Mouse (Mus musculus): Measurements from ENCODE around the gene Pex11b. TPM values are rescaled to one million over a fixed set of nuclear protein-coding genes. Genes with fewer than 3 reads are reported as not detected.

Pex11b gene
- polyA plus RNA-seq, 1 experiment from 2014 or later: 44.6 TPM

DNA sequence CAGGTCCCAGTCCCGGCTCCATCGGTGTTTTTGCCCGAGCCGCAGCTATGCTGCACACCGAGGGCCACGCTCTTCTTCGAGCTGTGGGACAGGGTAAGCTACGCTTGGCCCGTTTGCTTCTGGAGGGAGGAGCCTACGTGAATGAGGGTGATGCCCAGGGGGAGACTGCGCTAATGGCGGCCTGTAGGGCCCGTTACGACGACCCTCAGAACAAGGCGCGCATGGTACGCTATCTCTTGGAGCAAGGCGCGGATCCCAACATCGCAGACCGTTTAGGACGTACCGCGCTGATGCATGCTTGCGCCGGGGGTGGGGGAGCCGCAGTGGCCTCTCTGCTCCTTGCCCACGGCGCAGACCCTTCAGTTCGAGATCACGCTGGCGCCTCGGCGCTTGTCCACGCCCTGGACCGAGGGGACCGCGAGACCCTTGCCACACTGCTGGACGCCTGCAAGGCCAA is 37.7 kb upstream of the Pex11b start:
- peak overlapping the region; percentile 76 for H3K9ac ChIP-seq (ENCODE audit: low read length)
- no peak for ATAC-seq (ENCODE audit: insufficient read depth, low FRiP score)
- no peaks in the 10 kb centered on the region for H3K9me3 ChIP-seq (replicated peaks; ENCODE audit: control insufficient read depth, low read length)

DNA sequence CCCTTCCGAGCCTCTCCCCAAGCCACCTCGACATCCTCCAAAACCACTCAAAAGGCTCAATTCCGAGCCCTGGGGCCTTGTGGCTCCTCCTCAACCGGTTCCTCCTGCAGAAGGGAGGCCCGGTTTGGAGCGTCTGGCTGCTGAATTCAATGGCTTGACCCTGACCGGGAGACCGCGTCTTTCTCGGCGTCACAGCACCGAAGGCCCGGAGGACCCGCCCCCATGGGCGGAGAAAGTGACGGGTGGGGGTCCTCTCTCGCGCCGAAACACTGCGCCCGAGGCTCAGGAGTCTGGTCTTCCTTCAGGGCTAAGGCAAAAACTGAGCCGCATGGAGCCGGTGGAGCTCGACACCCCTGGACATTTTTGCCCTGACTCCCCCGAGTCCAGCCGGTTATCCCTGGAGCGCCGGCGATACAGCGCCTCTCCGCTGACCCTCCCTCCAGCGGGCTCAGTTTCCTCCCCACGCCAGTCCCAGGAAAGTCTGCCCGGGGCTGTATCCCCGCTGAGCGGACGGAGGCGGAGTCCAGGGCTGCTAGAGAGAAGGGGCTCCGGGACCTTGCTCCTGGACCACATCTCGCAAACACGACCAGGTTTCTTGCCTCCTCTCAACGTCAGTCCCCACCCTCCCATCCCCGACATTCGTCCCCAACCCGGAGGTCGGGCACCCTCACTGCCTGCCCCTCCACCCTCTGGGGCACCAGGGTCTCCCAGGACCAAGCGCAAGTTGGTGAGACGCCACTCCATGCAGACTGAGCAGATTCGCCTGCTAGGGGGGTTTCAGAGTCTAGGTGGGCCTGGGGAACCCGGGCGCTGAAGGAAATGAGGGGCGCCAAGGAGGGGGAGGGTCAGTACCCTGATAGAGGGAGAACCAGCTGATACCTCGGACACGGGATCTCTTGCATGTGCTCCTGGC is 36.8 kb upstream of the Pex11b start:
- H3K27ac ChIP-seq (ENCODE audit: low read length): peak overlapping the region; percentile 79
- peak overlapping the region; percentile 94 for H3K4me2 ChIP-seq (ENCODE audit: low read depth, low read length)
- H3K4me1 ChIP-seq (ENCODE audit: control insufficient read depth, insufficient read depth, low read length): peaks cover 34% of the 10 kb centered on the region
- ATAC-seq (ENCODE audit: insufficient read depth, low FRiP score): no peak
- 3% methylated on average over 54 of the region's 54 CpGs for WGBS
- H3K4me3 ChIP-seq (replicated peaks; ENCODE audit: low read length): peak overlapping the region; percentile 48
- H3K36me3 ChIP-seq (ENCODE audit: control insufficient read depth, insufficient read depth, low read length): no peaks in the 10 kb centered on the region
- no peaks in the 10 kb centered on the region for H3K9me3 ChIP-seq (replicated peaks; ENCODE audit: control insufficient read depth, low read length)
- H3K27me3 ChIP-seq (ENCODE audit: control insufficient read depth, insufficient read depth, low read length): peaks cover 6% of the 10 kb centered on the region; the same call in 1 of the 2 replicates
- peak overlapping the region; percentile 76 for H3K9ac ChIP-seq (ENCODE audit: low read length)

More for the DNA sequence above, 37.7 kb upstream of the Pex11b start:
- Histone ChIP-seq H3K4me1 (ENCODE audit: control insufficient read depth, insufficient read depth, low read length) (peaks cover 29% of the 10 kb centered on the region), H3K36me3 (ENCODE audit: control insufficient read depth, insufficient read depth, low read length) (no peaks in the 10 kb centered on the region), H3K4me3 (replicated peaks; ENCODE audit: low read length) (peak overlapping the region; percentile 48), H3K27ac (ENCODE audit: low read length) (peak overlapping the region; percentile 79), H3K27me3 (ENCODE audit: control insufficient read depth, insufficient read depth, low read length) (peaks cover 6% of the 10 kb centered on the region; the same call in 1 of the 2 replicates), H3K4me2 (ENCODE audit: low read depth, low read length) (peak overlapping the region; percentile 94)
- under 1% methylated on average over 40 of the region's 40 CpGs for WGBS

DNA sequence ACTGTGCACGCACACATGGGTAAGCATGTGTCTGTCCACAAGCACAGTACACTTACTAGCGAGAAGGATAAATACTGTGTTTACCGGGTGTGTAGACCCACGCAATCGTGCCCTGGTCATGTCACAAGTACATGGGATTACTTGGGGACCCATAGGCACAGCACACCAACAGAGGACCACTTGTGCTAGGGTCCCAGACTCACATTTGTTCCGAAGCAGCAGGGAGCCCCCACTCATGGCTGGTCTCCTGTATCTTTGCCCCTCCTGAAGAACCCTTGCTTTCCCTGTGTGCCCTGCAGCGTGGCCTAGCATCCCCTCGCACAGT is 36.1 kb upstream of the Pex11b start:
- no peak for ATAC-seq (ENCODE audit: insufficient read depth, low FRiP score)
- no peak overlapping the region for H3K9ac ChIP-seq (ENCODE audit: low read length)
- H3K4me3 ChIP-seq (replicated peaks; ENCODE audit: low read length): no peak overlapping the region
- no peaks in the 10 kb centered on the region for H3K36me3 ChIP-seq (ENCODE audit: control insufficient read depth, insufficient read depth, low read length)
- H3K9me3 ChIP-seq (replicated peaks; ENCODE audit: control insufficient read depth, low read length): no peaks in the 10 kb centered on the region
- WGBS: 56% methylated on average over 8 of the region's 8 CpGs
- H3K4me2 ChIP-seq (ENCODE audit: low read depth, low read length): peak overlapping the region; percentile 94; the same call in 1 of the 2 replicates
- H3K27ac ChIP-seq (ENCODE audit: low read length): no peak overlapping the region
- H3K27me3 ChIP-seq (ENCODE audit: control insufficient read depth, insufficient read depth, low read length): peaks cover 6% of the 10 kb centered on the region; the same call in 1 of the 2 replicates
- H3K4me1 ChIP-seq (ENCODE audit: control insufficient read depth, insufficient read depth, low read length): peaks cover 37% of the 10 kb centered on the region

DNA sequence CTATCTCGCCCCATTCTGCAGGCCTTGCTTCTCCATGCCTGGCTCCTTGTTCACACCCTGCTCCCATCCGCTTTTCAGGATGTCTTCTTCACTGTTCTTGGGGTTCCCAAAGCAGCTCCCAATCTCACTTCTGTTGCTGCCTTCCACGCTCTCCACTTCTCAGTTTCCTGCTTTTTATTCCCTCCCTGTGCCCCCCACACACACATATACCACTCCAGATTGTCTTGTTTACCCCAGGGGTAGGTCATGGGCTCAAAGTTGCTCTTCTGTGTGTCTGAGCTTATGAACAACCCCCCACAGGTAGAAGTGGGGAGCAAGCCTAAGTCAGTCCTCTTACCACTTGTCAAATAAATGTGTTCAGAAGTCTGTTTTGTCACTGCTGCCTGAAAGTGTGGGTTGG is 35.8 kb upstream of the Pex11b start:
- 69% methylated on average over 3 of the region's 3 CpGs for WGBS
- peaks cover 6% of the 10 kb centered on the region; the same call in 1 of the 2 replicates for H3K27me3 ChIP-seq (ENCODE audit: control insufficient read depth, insufficient read depth, low read length)
- H3K4me2 ChIP-seq (ENCODE audit: low read depth, low read length): no peak overlapping the region
- no peak overlapping the region for H3K9ac ChIP-seq (ENCODE audit: low read length)
- no peaks in the 10 kb centered on the region for H3K9me3 ChIP-seq (replicated peaks; ENCODE audit: control insufficient read depth, low read length)
- no peak overlapping the region for H3K4me3 ChIP-seq (replicated peaks; ENCODE audit: low read length)
- no peaks in the 10 kb centered on the region for H3K36me3 ChIP-seq (ENCODE audit: control insufficient read depth, insufficient read depth, low read length)
- peaks cover 37% of the 10 kb centered on the region for H3K4me1 ChIP-seq (ENCODE audit: control insufficient read depth, insufficient read depth, low read length)
- no peak for ATAC-seq (ENCODE audit: insufficient read depth, low FRiP score)
- H3K27ac ChIP-seq (ENCODE audit: low read length): no peak overlapping the region

DNA sequence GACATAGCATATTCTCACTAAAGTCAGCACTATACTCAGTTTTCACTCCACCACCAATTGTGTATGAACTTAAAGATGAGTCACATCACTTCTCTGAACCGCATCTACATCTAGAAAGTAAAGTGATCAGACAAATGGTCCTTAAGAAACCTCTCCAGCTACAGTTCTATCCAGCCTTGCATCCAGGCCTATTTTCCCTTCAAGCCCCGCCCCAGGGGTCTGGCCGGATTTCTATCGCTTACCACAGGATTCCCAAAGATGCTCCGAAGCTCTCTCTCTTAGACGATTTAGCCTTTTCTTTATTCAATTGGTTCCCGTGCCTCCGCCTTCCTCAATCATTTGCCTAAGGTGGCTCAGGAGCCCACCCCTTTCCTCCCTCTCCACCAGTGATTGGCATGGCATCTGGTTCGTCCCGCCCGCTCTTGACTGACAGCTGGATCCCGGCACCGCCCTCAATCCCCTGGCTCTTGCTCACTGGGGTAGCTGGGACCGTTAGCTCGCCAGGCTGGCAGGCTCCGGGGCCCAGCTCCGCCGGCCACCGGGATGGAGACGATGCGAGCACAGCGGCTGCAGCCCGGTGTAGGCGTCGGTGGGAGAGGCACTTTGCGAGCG is 34.4 kb upstream of the Pex11b start, which contains the start of gene Lix1l:
Gene Lix1l (plus strand): TSS at position 511 of the 612 bp plus-strand sequence.
- Histone ChIP-seq H3K4me2 (ENCODE audit: low read depth, low read length) (peak within 1 kb of the TSS; percentile 64), H3K27me3 (ENCODE audit: control insufficient read depth, insufficient read depth, low read length) (no peaks in the 10 kb centered on the region; the same call in 1 of the 2 replicates), H3K27ac (ENCODE audit: low read length) (peak within 1 kb of the TSS; percentile 97), H3K9me3 (replicated peaks; ENCODE audit: control insufficient read depth, low read length) (no peaks in the 10 kb centered on the region), H3K4me1 (ENCODE audit: control insufficient read depth, insufficient read depth, low read length) (peaks cover 34% of the 10 kb centered on the region), H3K9ac (ENCODE audit: low read length) (peak within 1 kb of the TSS; percentile 88), H3K36me3 (ENCODE audit: control insufficient read depth, insufficient read depth, low read length) (no peaks in the 10 kb centered on the region), H3K4me3 (replicated peaks; ENCODE audit: low read length) (peak within 1 kb of the TSS; percentile 71)
- peak; percentile 91 for ATAC-seq (ENCODE audit: insufficient read depth, low FRiP score)
- WGBS: under 1% methylated on average over 27 of the region's 27 CpGs

DNA sequence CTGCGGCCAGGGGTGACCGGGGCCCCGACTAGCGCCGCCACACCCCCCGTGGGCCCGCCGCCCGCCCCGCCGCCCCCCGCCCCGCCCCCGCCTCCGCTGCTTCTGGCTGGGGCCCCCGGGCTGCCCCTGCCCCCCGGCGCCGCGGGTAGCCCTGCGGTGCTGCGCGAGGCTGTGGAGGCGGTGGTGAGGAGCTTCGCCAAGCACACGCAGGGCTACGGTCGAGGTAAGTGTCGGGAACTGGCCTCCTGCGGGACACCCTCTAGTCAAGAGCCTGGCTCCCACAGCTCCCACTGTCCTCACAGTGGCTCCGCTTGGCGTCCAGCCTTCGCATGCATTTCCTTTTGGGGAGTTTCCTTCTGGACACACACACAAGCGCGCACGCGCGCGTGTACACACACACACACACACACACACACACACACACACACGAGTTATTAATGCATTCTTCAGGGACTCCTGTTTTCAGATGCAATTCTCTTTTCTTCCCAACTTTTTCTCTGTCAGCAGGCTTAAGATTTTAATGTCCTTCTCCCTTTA is 33.9 kb upstream of the Pex11b start:
- Histone ChIP-seq H3K27me3 (ENCODE audit: control insufficient read depth, insufficient read depth, low read length) (no peaks in the 10 kb centered on the region), H3K36me3 (ENCODE audit: control insufficient read depth, insufficient read depth, low read length) (no peaks in the 10 kb centered on the region), H3K9ac (ENCODE audit: low read length) (peak overlapping the region; percentile 88), H3K4me1 (ENCODE audit: control insufficient read depth, insufficient read depth, low read length) (peaks cover 29% of the 10 kb centered on the region), H3K4me2 (ENCODE audit: low read depth, low read length) (peak overlapping the region; percentile 64), H3K27ac (ENCODE audit: low read length) (peak overlapping the region; percentile 97), H3K9me3 (replicated peaks; ENCODE audit: control insufficient read depth, low read length) (no peaks in the 10 kb centered on the region), H3K4me3 (replicated peaks; ENCODE audit: low read length) (peak overlapping the region; percentile 71)
- WGBS: under 1% methylated on average over 28 of the region's 40 CpGs
- ATAC-seq (ENCODE audit: insufficient read depth, low FRiP score): peak; percentile 54

DNA sequence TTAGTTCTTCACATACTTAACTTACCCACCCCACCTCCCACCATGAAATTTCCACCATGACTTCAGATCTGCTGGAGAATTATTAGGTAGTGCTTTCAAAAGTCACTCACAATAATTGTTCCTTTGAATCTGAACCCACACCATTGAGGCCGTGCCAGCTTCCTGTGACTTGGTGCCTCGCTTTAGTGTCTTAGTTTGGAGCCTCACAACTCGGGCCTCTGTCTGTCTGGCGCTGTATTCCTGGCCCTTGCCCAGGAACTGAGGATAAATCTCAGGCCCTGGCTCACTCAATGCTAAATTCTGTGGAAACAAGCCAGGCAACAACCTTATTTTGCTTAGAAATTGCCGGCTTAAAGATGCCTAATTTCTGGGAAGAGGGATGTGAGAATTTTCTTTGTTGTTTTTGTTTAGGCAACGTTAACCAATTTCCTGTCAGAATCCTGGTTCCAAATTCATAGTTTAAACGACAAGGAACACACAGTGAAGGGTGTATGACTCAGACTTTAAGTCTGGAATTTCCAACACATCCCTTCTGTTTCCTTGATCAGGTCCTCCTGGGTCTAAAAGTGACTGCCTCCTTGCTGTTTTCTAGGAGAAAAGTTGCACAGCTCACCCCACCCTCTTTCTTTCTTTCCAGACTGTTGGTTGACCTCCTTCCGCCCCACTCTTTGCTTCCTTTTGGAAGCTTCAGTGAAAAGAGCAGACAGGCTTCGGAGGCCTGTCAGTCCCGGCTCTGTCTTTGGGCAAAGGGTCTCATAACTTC is 33.1 kb upstream of the Pex11b start:
- ATAC-seq (ENCODE audit: insufficient read depth, low FRiP score): no peak
- WGBS: 29% methylated on average over 10 of the region's 10 CpGs

DNA sequence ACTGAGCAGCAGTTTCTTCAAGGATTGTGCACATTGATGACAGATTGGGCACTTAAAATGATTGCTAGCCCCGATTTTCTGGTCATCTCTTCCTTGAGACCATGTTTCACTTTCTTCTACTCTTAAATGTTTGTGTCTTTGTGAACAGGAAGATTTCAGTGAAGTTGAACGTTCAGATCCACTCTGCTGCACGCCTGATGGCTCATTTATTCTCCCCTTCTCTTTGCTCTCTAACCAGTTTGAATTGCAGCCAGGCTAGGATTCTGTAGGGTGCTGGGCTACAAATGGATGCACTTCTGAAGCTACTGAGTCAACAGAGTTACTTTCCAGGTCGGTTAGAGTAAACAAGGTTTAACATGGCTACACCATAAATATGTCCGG is 32.5 kb upstream of the Pex11b start:
- H3K4me2 ChIP-seq (ENCODE audit: low read depth, low read length): peak overlapping the region; percentile 64
- no peak for ATAC-seq (ENCODE audit: insufficient read depth, low FRiP score)
- no peaks in the 10 kb centered on the region for H3K36me3 ChIP-seq (ENCODE audit: control insufficient read depth, insufficient read depth, low read length)
- no peaks in the 10 kb centered on the region for H3K27me3 ChIP-seq (ENCODE audit: control insufficient read depth, insufficient read depth, low read length)
- WGBS: 29% methylated on average over 5 of the region's 5 CpGs
- peak overlapping the region; percentile 71 for H3K4me3 ChIP-seq (replicated peaks; ENCODE audit: low read length)
- H3K4me1 ChIP-seq (ENCODE audit: control insufficient read depth, insufficient read depth, low read length): peaks cover 20% of the 10 kb centered on the region
- peak overlapping the region; percentile 88 for H3K9ac ChIP-seq (ENCODE audit: low read length)
- H3K27ac ChIP-seq (ENCODE audit: low read length): peak overlapping the region; percentile 97
- no peaks in the 10 kb centered on the region for H3K9me3 ChIP-seq (replicated peaks; ENCODE audit: control insufficient read depth, low read length)

More for the DNA sequence above, 33.1 kb upstream of the Pex11b start:
- Histone ChIP-seq H3K27me3 (ENCODE audit: control insufficient read depth, insufficient read depth, low read length) (no peaks in the 10 kb centered on the region), H3K9ac (ENCODE audit: low read length) (peak overlapping the region; percentile 88), H3K4me1 (ENCODE audit: control insufficient read depth, insufficient read depth, low read length) (peaks cover 22% of the 10 kb centered on the region), H3K4me3 (replicated peaks; ENCODE audit: low read length) (peak overlapping the region; percentile 71), H3K9me3 (replicated peaks; ENCODE audit: control insufficient read depth, low read length) (no peaks in the 10 kb centered on the region), H3K4me2 (ENCODE audit: low read depth, low read length) (peak overlapping the region; percentile 64), H3K36me3 (ENCODE audit: control insufficient read depth, insufficient read depth, low read length) (no peaks in the 10 kb centered on the region), H3K27ac (ENCODE audit: low read length) (peak overlapping the region; percentile 97)
